Mouse (Mus musculus) ES-Bruce4 (cell line): ENCODE results near the gene Apln. TPM values are rescaled to one million over a fixed set of nuclear protein-coding genes. Genes with fewer than 3 reads are reported as not detected.
A peak's percentile ranks its signal among the peaks of the same experiment; 100 is the strongest.

Experiments
- H3K27ac ChIP-seq: 2 replicates; pipeline ENCODE4 v1.5.1; 2012; ENCODE audit warnings: low read length, inconsistent platforms; ENCODE audit not compliant: insufficient read depth
- H3K27me3 ChIP-seq: 2 replicates; pipeline ENCODE4 v1.6.1; 2012; ENCODE audit warnings: mild to moderate bottlenecking, low read length, inconsistent platforms; ENCODE audit not compliant: control insufficient read depth, poor library complexity, insufficient read depth, severe bottlenecking
- H3K36me3 ChIP-seq: 2 replicates; pipeline ENCODE4 v1.6.1; 2012; ENCODE audit warnings: inconsistent platforms, mild to moderate bottlenecking, low read length, moderate library complexity; ENCODE audit not compliant: control insufficient read depth, poor library complexity, insufficient read depth, severe bottlenecking
- H3K4me1 ChIP-seq: one replicate; pipeline ENCODE4 v1.8.1; 2011; ENCODE audit warnings: low read length; ENCODE audit not compliant: control insufficient read depth, insufficient read depth
- H3K4me3 ChIP-seq: 2 replicates; pipeline ENCODE4 v1.5.1; 2011; ENCODE audit warnings: low read depth, mild to moderate bottlenecking, low read length
- H3K9ac ChIP-seq: 2 replicates; pipeline ENCODE4 v1.6.1; 2012; ENCODE audit warnings: low read depth, mild to moderate bottlenecking, inconsistent platforms; ENCODE audit not compliant: poor library complexity, severe bottlenecking
- H3K9me3 ChIP-seq: replicated peaks from 2 replicates; pipeline ENCODE4 v1.6.1; 2012; ENCODE audit warnings: mild to moderate bottlenecking, low read length, inconsistent platforms; ENCODE audit not compliant: control insufficient read depth, poor library complexity, insufficient read depth, severe bottlenecking
- CTCF ChIP-seq: IDR thresholded peaks from one replicate; pipeline ENCODE4 v1.8.1; 2011; ENCODE audit warnings: low read depth, low read length
- EP300 ChIP-seq: IDR thresholded peaks from 2 replicates; pipeline ENCODE4 v1.6.1; 2011; ENCODE audit warnings: low read depth, low read length; ENCODE audit not compliant: insufficient read depth
- POLR2A ChIP-seq: IDR thresholded peaks from one replicate; pipeline ENCODE4 v1.8.1; 2011; ENCODE audit warnings: low read length; ENCODE audit not compliant: insufficient read depth
- polyA plus RNA-seq: library from polyadenylated mRNA; stranded (reverse); fragments of >200 nt; gene quantifications from 2 replicates; pipeline ENCODE4 v1.2.4, GENCODE M21; 2011; ENCODE audit warnings: low read depth; ENCODE audit not compliant: missing spikeins, insufficient read depth, insufficient read length

Gene Apln
- polyA plus RNA-seq, result 0.82 and 1.4 TPM in 2 replicates

- no peaks in the 10 kb centered on the region for H3K4me1 ChIP-seq
- no peak for TF ChIP-seq POLR2A
- no peak for TF ChIP-seq EP300
- TF ChIP-seq CTCF, result no peak
- H3K9me3 ChIP-seq, result no peaks in the 10 kb centered on the region
- H3K27me3 ChIP-seq, result peaks cover 7% of the 10 kb centered on the region; the same call in 1 of the 2 replicates
- H3K9ac ChIP-seq, result peak within 1 kb of the TSS; percentile 38; the same call in 1 of the 2 replicates
- peak within 1 kb of the TSS; percentile 69 for H3K4me3 ChIP-seq
- H3K36me3 ChIP-seq, result no peaks in the 10 kb centered on the region
- no peak within 1 kb of the TSS for H3K27ac ChIP-seq
Measured at GRCm38 (mm10) chrX:48034144-48035113, at the start of gene Apln. Apln (minus strand) TSS chrX:48034853.

- no peak overlapping the region for H3K27ac ChIP-seq
- H3K4me1 ChIP-seq, result no peaks in the 10 kb centered on the region
- TF ChIP-seq POLR2A, result no peak
- TF ChIP-seq CTCF, result no peak
- no peak for TF ChIP-seq EP300
- no peaks in the 10 kb centered on the region for H3K36me3 ChIP-seq
- H3K9me3 ChIP-seq, result no peaks in the 10 kb centered on the region
- H3K27me3 ChIP-seq, result no peaks in the 10 kb centered on the region
- H3K9ac ChIP-seq, result no peak overlapping the region
- H3K4me3 ChIP-seq, result no peak overlapping the region
Measured at GRCm38 (mm10) chrX:48082364-48082763, 47.7 kb upstream of the Apln start.

- TF ChIP-seq CTCF, result no peak
- TF ChIP-seq EP300, result no peak
- TF ChIP-seq POLR2A, result no peak
- Histone ChIP-seq H3K9ac (no peak overlapping the region), H3K27ac (no peak overlapping the region)
Measured at GRCm38 (mm10) chrX:48076806-48077425, 42.3 kb upstream of the Apln start.

GRCm38 (mm10) chrX:48074691-48075090 lies 40.0 kb upstream of the Apln start:
- Histone ChIP-seq H3K27me3 (peaks cover 5% of the 10 kb centered on the region), H3K27ac (no peak overlapping the region), H3K36me3 (no peaks in the 10 kb centered on the region), H3K4me3 (no peak overlapping the region), H3K4me1 (peaks cover 2% of the 10 kb centered on the region), H3K9ac (no peak overlapping the region), H3K9me3 (no peaks in the 10 kb centered on the region)
- TF ChIP-seq CTCF (no peak), POLR2A (no peak), EP300 (no peak)

More at GRCm38 (mm10) chrX:48076806-48077425, 42.3 kb upstream of the Apln start:
- Histone ChIP-seq H3K27me3 (peaks cover 5% of the 10 kb centered on the region), H3K9me3 (no peaks in the 10 kb centered on the region), H3K4me1 (peaks cover 2% of the 10 kb centered on the region), H3K4me3 (no peak overlapping the region), H3K36me3 (no peaks in the 10 kb centered on the region)

GRCm38 (mm10) chrX:48072401-48072800 lies 37.7 kb upstream of the Apln start:
- Histone ChIP-seq H3K27ac (no peak overlapping the region; the same call in 1 of the 2 replicates), H3K27me3 (peaks cover 5% of the 10 kb centered on the region), H3K36me3 (no peaks in the 10 kb centered on the region), H3K9ac (no peak overlapping the region), H3K4me3 (no peak overlapping the region), H3K9me3 (no peaks in the 10 kb centered on the region), H3K4me1 (peaks cover 2% of the 10 kb centered on the region)
- TF ChIP-seq EP300, result no peak
- TF ChIP-seq POLR2A, result no peak
- TF ChIP-seq CTCF, result no peak

- no peaks in the 10 kb centered on the region for H3K36me3 ChIP-seq
- no peak overlapping the region for H3K9ac ChIP-seq
- no peak overlapping the region; the same call in 1 of the 2 replicates for H3K27ac ChIP-seq
- TF ChIP-seq POLR2A, result no peak
- TF ChIP-seq EP300, result peak; percentile 94
- no peak overlapping the region for H3K4me3 ChIP-seq
- H3K4me1 ChIP-seq, result peaks cover 2% of the 10 kb centered on the region
- H3K27me3 ChIP-seq, result peaks cover 5% of the 10 kb centered on the region
- no peaks in the 10 kb centered on the region for H3K9me3 ChIP-seq
Measured at GRCm38 (mm10) chrX:48071961-48072360, 37.3 kb upstream of the Apln start.
